Mouse (Mus musculus): ENCODE measurements around the gene Obox5. TPM values are rescaled to one million over a fixed set of nuclear protein-coding genes. Genes with fewer than 3 reads are reported as not detected.
"Not testable (repeated sequence)": the region's sequence is repeated elsewhere in the genome, so short reads cannot be mapped to it uniquely, and the experiment has no call there.

The Obox5 gene
- polyA plus RNA-seq (2014; fragmentation: Nextera tagmentation; extraction: Ambion mirVana) = not detected in 2 replicates

DNA sequence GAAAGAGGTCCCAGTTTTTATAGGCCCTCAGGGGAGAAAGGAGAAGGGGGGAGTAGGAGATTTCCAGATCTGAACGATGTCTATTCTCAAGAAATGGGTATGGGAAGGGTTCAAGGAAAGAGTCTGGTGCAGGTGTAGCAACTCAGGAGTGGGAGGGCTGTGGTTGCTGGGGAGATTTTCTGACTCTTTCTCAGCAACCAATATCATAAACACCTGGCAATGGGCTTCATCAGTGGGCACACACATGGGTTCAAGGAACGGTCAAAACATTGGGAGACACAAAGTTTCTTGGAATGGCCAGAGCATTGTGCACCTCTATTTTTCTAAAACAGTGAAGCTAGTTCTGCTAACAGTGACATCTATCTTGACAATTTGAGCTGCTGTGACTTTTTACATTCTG lies at the start of gene Obox5:
Obox5 (plus strand) TSS at position 301 of the 400 bp plus-strand sequence.
- not testable (repeated sequence) for ATAC-seq (replicated peaks; ENCODE audit: low FRiP score); H3K4me2 ChIP-seq; H3K4me1 ChIP-seq (replicated peaks; ENCODE audit: control insufficient read depth, insufficient read depth, low read length); H3K4me3 ChIP-seq (ENCODE audit: low read depth, low read length); H3K9ac ChIP-seq (ENCODE audit: low read depth, low read length); H3K27me3 ChIP-seq (replicated peaks; ENCODE audit: control insufficient read depth, insufficient read depth, low read length); H3K9me3 ChIP-seq (ENCODE audit: control insufficient read depth, low read length); H3K36me3 ChIP-seq (ENCODE audit: control insufficient read depth, insufficient read depth, low read length); DNase-seq (ENCODE audit: low spot score); H3K27ac ChIP-seq (ENCODE audit: low read depth, low read length)
- WGBS = 68% methylated on average over 2 of the region's 2 CpGs

GRCm38 (mm10) chr7:15749296-15749695 lies 635 bp upstream of the Obox5 start:
- ATAC-seq (replicated peaks; ENCODE audit: low FRiP score); DNase-seq (ENCODE audit: low spot score); H3K4me1 ChIP-seq (replicated peaks; ENCODE audit: control insufficient read depth, insufficient read depth, low read length); H3K4me2 ChIP-seq; H3K9me3 ChIP-seq (ENCODE audit: control insufficient read depth, low read length); H3K36me3 ChIP-seq (ENCODE audit: control insufficient read depth, insufficient read depth, low read length); H3K27ac ChIP-seq (ENCODE audit: low read depth, low read length); H3K27me3 ChIP-seq (replicated peaks; ENCODE audit: control insufficient read depth, insufficient read depth, low read length); H3K9ac ChIP-seq (ENCODE audit: low read depth, low read length); H3K4me3 ChIP-seq (ENCODE audit: low read depth, low read length): not testable (repeated sequence)
- WGBS = 51% methylated on average over 5 of the region's 5 CpGs

Other genes with a start within 250 kb of the Obox5 start
- not detected in 2 replicates for gene Obox3, start 110.2 kb upstream of the Obox5 start, polyA plus RNA-seq (2014; fragmentation: Nextera tagmentation; extraction: Ambion mirVana)
- gene Obox6, start 89.5 kb downstream of the Obox5 start, polyA plus RNA-seq (2014; fragmentation: Nextera tagmentation; extraction: Ambion mirVana) = not detected in 2 replicates
- gene Crx, start 129.8 kb downstream of the Obox5 start, polyA plus RNA-seq (2014; fragmentation: Nextera tagmentation; extraction: Ambion mirVana) = not detected in 2 replicates
- gene Crxos, start 132.5 kb downstream of the Obox5 start, polyA plus RNA-seq (2014; fragmentation: Nextera tagmentation; extraction: Ambion mirVana) = not detected in 2 replicates
- 557 and 609 TPM in 2 replicates for gene Selenow, start 172.3 kb downstream of the Obox5 start, polyA plus RNA-seq (2014; fragmentation: Nextera tagmentation; extraction: Ambion mirVana)
- gene Nop53, start 195.9 kb downstream of the Obox5 start, polyA plus RNA-seq (2014; fragmentation: Nextera tagmentation; extraction: Ambion mirVana) = 217 and 219 TPM in 2 replicates
- 7.5 and 10.8 TPM in 2 replicates for gene Ehd2, start 217.4 kb downstream of the Obox5 start, polyA plus RNA-seq (2014; fragmentation: Nextera tagmentation; extraction: Ambion mirVana)

Measured in liver, embryonic 11.5 days (tissue).